Mouse (Mus musculus) megakaryocyte, embryonic 14.5 days (primary cell): ENCODE data around the gene Ecsit.

Experiments used
- FLI1 ChIP-seq: IDR thresholded peaks from 2 replicates; pipeline ENCODE4 v1.6.1; 2012; ENCODE audit warnings: low read length, inconsistent platforms, mixed read lengths
- GATA1 ChIP-seq: IDR thresholded peaks from 3 replicates; pipeline ENCODE4 v1.6.1; 2012; ENCODE audit warnings: mixed read lengths, low read length, inconsistent platforms, borderline replicate concordance

- no peak for TF ChIP-seq GATA1
- TF ChIP-seq FLI1, result no peak
These were observed 4.0 kb upstream of the Ecsit start for GRCm38 (mm10) chr9:22089281-22089680.
